Mouse (Mus musculus): ENCODE results near the gene Slc29a1. TPM values are rescaled to one million over a fixed set of nuclear protein-coding genes. Genes with fewer than 3 reads are reported as not detected.

Gene Slc29a1
- polyA plus RNA-seq, 1 experiment, result not detected

DNA sequence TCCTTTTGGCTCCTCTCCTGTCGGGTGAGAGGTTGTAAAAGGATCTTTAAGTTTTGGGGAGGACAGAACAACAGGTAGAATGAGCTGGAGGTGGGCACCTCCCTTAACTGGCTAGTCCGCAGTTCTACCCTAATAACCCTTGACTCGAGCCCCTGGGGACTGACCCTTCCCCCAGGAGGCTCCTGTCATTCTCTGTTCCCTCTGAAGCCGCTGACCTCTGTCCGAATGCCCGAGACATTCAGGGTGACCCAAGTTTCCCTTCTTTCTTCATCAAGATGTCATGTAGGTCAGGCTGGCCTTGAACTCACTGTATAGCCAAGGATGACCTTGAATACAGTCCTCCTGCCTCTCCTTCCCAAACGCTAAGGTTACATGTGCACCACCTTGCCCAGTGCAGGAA lies 11.0 kb downstream of the Slc29a1 start:
- no peak for TF ChIP-seq CTCF (IDR thresholded peaks at IDR 0.05; ENCODE audit: insufficient read depth, low read depth, low read length)
- TF ChIP-seq POLR2A (IDR thresholded peaks at IDR 0.05; ENCODE audit: insufficient read depth, low read depth, low read length), result no peak
- Histone ChIP-seq H3K4me1 (ENCODE audit: control insufficient read depth, insufficient read depth, low read length) (peaks cover 42% of the 10 kb centered on the region), H3K27ac (ENCODE audit: insufficient read depth, low read depth, low read length) (no peak overlapping the region), H3K4me3 (ENCODE audit: insufficient read depth, low read depth, low read length) (no peak overlapping the region)
- 97% methylated on average over 7 of the region's 7 CpGs for WGBS

DNA sequence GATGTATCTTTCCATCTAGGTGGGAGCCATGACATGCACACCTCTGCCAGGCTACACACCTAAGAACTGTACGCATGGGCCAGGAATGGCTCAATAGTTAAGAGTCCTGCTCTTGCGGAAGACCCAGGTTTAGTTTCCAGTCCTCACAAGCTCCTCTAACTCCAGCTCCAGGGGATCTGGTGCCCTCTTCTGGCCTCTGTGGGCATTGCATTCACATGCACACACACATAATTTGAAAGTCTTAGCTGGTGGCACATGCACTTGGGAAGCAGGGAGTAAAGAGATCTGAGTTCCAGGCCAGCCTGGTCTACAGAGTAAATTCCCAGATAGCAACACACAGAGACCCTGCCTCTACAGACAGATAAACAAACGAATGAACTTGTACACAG lies 13.0 kb downstream of the Slc29a1 start:
- peaks cover 25% of the 10 kb centered on the region for H3K4me1 ChIP-seq (ENCODE audit: control insufficient read depth, insufficient read depth, low read length)
- H3K4me3 ChIP-seq (ENCODE audit: insufficient read depth, low read depth, low read length), result no peak overlapping the region
- TF ChIP-seq POLR2A (IDR thresholded peaks at IDR 0.05; ENCODE audit: insufficient read depth, low read depth, low read length) (no peak), CTCF (IDR thresholded peaks at IDR 0.05; ENCODE audit: insufficient read depth, low read depth, low read length) (no peak)
- H3K27ac ChIP-seq (ENCODE audit: insufficient read depth, low read depth, low read length), result no peak overlapping the region
- 97% methylated on average over 3 of the region's 3 CpGs for WGBS

DNA sequence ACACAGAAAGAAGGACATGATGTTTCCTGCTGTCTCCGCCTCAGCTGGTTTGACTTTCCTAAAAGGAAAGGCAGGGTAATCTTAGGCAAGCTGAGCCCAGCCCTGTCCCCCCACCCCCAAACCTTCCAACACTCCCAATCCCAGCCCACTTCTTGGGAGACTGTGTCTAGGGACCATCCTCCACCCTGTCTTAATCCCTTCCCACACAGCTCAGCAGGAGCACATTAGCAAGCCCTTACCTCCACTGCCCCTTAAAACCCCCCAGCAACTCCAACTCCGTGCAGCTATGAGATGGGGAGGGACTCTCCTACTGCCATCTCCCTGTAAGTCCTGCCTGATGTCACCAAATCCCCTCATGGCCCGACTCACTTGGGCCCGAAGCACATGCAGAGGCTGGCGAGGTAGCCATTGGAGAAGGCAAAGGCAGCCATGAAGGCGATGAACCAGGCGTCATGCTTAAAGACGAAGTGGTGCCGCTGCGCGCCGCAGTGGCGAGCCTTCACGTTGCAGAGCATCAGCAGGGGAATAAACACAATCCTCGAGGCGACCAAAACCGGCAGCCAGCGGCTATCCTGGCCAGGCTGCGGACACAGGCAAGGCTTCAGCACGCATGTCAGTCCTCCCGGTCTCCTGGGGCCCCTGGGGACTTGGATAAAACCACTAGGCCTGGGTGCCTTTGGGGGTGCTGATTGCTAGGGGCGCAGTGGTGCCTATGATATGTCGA lies 13.5 kb downstream of the Slc29a1 start:
- Histone ChIP-seq H3K4me3 (ENCODE audit: insufficient read depth, low read depth, low read length) (no peak overlapping the region), H3K4me1 (ENCODE audit: control insufficient read depth, insufficient read depth, low read length) (peaks cover 24% of the 10 kb centered on the region), H3K27ac (ENCODE audit: insufficient read depth, low read depth, low read length) (peak overlapping the region; percentile 31; the same call in 1 of the 2 replicates)
- TF ChIP-seq POLR2A (IDR thresholded peaks at IDR 0.05; ENCODE audit: insufficient read depth, low read depth, low read length), result no peak
- TF ChIP-seq CTCF (IDR thresholded peaks at IDR 0.05; ENCODE audit: insufficient read depth, low read depth, low read length), result no peak
- 68% methylated on average over 23 of the region's 23 CpGs for WGBS

DNA sequence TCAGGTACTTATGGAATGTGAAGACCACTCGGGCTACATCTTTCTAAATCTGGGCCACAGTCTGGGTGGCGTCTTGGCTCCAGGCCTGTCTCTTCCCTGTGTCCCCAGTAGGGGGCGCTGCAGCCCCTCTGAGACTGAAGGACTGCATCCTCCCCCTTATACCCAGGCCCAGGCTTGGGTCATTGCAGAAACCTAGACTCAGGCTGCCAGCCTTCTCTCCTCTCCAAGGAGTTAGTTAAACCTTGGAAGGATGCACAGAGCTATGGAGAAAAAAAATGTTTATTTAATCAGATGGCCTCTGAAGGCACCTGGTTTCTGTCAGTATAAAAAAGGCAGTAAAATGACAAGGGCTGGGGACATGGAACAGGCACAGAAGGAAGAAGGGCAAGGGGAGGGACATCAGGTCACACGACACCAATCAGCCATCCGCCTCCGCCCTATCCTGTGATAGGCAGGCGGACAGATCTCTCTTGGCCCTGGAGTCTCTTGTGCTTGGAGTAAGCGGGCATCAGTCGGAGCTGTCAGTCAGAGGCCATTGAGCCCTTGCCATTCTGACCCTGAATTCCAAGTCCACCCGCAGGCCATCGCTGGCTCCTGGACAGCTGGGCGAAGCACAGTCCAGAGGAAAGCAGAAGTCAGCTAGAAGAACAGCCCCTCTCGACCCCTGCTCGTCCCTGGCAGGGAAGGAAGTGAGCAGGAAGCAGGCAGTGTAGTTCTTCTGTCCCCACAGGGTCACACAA lies 14.3 kb downstream of the Slc29a1 start:
- WGBS, result 37% methylated on average over 14 of the region's 14 CpGs

DNA sequence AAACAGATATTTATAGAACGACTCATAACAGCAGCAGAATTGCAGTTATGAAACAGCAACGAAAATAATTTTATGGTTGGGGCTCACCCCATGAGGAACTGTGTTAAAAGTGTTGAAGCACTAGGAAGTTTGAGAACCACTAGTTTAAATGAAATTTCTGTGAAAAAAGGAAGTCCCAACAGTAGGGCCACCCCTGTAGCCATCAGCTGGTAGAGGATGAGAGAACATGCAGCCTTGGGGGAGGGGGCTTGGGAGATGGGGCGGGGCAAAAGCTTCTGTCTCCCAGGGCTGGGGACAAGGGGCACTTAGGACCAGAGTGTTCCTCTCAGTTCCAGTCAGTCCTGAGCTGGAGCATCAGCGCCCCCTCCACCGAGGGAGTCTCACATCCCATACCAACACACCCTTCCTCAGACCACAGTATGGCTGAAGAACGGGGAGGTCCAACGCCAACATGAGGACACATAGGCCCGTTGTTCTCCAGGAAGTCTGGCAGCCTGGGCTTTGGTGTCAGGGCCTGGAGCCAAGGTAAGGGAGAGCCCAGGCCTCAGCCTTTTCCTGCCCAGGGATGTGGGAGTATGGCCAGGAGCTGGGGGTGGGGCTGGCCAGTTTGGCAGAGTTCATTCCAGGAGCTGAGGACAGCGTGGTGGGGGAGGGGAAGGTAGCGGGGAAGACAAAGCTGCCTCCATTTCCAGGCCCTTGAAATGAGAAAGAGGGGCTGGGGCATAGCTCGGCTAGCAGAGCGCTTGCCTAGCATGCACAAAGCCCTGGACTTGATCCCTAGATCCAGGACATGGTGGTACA lies 15.1 kb downstream of the Slc29a1 start:
- Histone ChIP-seq H3K4me1 (ENCODE audit: control insufficient read depth, insufficient read depth, low read length) (peaks cover 24% of the 10 kb centered on the region), H3K27ac (ENCODE audit: insufficient read depth, low read depth, low read length) (peak overlapping the region; percentile 43), H3K4me3 (ENCODE audit: insufficient read depth, low read depth, low read length) (no peak overlapping the region)
- TF ChIP-seq CTCF (IDR thresholded peaks at IDR 0.05; ENCODE audit: insufficient read depth, low read depth, low read length) (no peak), POLR2A (IDR thresholded peaks at IDR 0.05; ENCODE audit: insufficient read depth, low read depth, low read length) (no peak)
- 36% methylated on average over 12 of the region's 12 CpGs for WGBS

More for the DNA sequence above, 14.3 kb downstream of the Slc29a1 start:
- H3K4me1 ChIP-seq (ENCODE audit: control insufficient read depth, insufficient read depth, low read length), result peaks cover 24% of the 10 kb centered on the region
- no peak overlapping the region for H3K4me3 ChIP-seq (ENCODE audit: insufficient read depth, low read depth, low read length)
- peak; percentile 89 for TF ChIP-seq CTCF (IDR thresholded peaks at IDR 0.05; ENCODE audit: insufficient read depth, low read depth, low read length)
- 0 out of 2 replicates have a peak, but pooled peaks have one; percentile 17 for TF ChIP-seq POLR2A (IDR thresholded peaks at IDR 0.05; ENCODE audit: insufficient read depth, low read depth, low read length)
- peak overlapping the region; percentile 43 for H3K27ac ChIP-seq (ENCODE audit: insufficient read depth, low read depth, low read length)

DNA sequence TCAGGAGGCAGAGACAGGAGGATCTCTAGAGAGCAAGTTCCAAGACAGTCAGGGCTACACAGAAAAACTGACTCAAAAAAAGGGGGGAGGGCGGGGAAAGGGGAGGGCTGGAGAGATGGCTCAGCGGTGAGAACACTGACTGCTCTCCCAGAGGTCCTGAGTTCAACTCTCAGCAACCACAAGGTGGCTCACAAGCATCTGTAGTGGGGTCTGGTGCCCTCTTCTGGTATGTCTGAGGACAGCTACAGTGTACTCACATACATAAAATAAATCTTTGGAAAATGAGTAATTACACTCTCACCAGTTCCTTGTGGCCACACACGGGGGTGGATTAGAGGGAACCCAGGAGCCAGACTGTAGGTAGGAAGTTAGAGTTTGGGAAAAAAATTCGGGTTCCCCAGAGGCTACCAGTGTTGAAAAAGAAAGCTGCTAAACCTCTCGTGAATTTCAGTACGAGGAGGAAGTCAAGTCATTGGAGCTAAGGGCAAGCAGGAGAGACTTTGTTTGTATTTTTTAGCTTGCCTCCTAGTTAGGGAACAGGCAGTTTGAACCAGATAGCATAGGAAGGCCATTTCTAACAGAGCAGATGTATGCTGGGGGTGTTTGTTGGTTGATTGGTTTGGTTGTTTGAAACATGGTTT lies 16.6 kb downstream of the Slc29a1 start:
- no peak for TF ChIP-seq CTCF (IDR thresholded peaks at IDR 0.05; ENCODE audit: insufficient read depth, low read depth, low read length)
- no peak for TF ChIP-seq POLR2A (IDR thresholded peaks at IDR 0.05; ENCODE audit: insufficient read depth, low read depth, low read length)
- 62% methylated on average over 6 of the region's 6 CpGs for WGBS
- H3K4me3 ChIP-seq (ENCODE audit: insufficient read depth, low read depth, low read length), result no peak overlapping the region
- H3K4me1 ChIP-seq (ENCODE audit: control insufficient read depth, insufficient read depth, low read length), result peaks cover 24% of the 10 kb centered on the region
- H3K27ac ChIP-seq (ENCODE audit: insufficient read depth, low read depth, low read length), result no peak overlapping the region

DNA sequence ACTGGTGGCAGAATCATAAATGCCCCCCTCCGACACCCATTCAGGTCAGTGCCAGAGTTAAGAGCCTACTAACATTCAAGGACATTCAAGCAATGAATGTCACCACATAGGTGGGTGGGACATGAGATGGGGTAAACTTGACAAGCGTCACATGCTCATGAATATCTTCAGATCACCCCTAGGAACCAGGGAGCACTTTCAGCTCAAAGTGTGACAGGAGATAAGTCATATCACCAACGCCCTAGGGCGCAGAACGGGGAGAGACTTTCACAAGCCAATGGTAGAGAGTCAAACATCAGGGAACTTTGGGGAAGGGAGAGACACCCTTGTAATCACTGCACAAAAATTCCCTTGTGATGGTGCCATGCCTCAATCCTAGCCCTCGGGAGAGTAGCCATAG lies 17.2 kb downstream of the Slc29a1 start:
- Histone ChIP-seq H3K4me3 (ENCODE audit: insufficient read depth, low read depth, low read length) (no peak overlapping the region), H3K4me1 (ENCODE audit: control insufficient read depth, insufficient read depth, low read length) (peaks cover 24% of the 10 kb centered on the region), H3K27ac (ENCODE audit: insufficient read depth, low read depth, low read length) (no peak overlapping the region)
- no peak for TF ChIP-seq POLR2A (IDR thresholded peaks at IDR 0.05; ENCODE audit: insufficient read depth, low read depth, low read length)
- TF ChIP-seq CTCF (IDR thresholded peaks at IDR 0.05; ENCODE audit: insufficient read depth, low read depth, low read length), result no peak
- 95% methylated on average over 6 of the region's 6 CpGs for WGBS

DNA sequence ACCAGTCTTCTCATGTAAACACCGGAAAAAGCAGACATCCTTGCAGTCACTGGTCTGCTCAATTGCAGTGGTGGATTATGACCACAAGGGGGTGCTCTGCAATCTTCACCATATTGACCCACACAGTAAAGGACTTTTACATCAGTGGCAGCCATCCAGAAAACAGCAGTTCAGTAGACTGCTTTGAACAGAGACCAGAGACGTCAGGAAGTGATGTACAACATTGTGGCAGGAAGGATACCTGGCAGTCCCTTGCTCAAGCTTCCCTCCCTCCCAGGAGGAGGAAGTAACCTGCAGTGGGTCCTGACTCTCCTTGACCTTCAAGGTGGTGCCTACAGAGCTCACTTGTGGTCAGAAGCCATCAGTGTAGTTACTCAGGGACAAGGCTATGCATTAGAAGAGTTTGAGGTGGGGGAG lies 17.8 kb downstream of the Slc29a1 start:
- WGBS, result 10% methylated on average over 2 of the region's 2 CpGs
- no peak overlapping the region for H3K4me3 ChIP-seq (ENCODE audit: insufficient read depth, low read depth, low read length)
- H3K27ac ChIP-seq (ENCODE audit: insufficient read depth, low read depth, low read length), result no peak overlapping the region
- TF ChIP-seq POLR2A (IDR thresholded peaks at IDR 0.05; ENCODE audit: insufficient read depth, low read depth, low read length) (no peak), CTCF (IDR thresholded peaks at IDR 0.05; ENCODE audit: insufficient read depth, low read depth, low read length) (peak; percentile 32; the same call in 1 of the 2 replicates)
- H3K4me1 ChIP-seq (ENCODE audit: control insufficient read depth, insufficient read depth, low read length), result peaks cover 24% of the 10 kb centered on the region
